Mouse (Mus musculus): ENCODE measurements around the gene Clp1. TPM values are rescaled to one million over a fixed set of nuclear protein-coding genes. Genes with fewer than 3 reads are reported as not detected.

Clp1 gene
- polyA plus RNA-seq (2012; rRNA removed) = 16.4 and 19.7 TPM in 2 replicates

DNA sequence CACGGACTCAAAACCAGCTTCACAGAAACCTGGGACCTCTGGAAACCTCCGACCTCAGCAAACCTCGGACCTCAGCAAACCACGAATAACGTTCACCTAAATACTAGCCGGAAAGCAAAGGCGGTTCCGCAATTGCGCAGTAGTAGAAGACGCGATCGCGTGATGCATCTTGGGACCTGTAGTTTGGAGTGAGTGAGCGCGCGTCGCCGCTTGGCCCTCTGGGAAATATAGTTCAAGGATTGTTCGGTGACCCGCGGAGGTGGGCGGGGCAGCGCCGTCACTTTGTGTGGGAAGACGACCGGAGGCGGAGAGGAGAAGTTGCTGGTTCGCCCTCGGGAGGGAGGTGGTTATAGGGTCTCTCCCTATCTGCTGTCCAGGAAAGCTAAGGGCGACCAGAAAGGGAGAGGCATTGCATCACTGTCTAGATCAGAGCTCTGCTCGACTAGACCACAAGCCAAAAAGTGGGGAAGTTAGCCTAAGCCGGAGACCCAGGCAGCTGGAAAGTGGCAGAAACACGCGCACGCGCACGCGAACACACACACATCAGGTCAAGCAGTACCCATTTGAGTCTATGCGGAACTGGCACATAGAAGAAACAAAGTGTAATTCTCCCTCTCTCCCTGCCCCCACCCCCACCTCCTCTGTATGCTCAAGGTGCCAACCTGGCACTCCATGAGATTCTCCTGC is at the start of gene Clp1:
Gene Clp1 (minus strand): TSS at position 179 of the 687 bp plus-strand sequence.

DNA sequence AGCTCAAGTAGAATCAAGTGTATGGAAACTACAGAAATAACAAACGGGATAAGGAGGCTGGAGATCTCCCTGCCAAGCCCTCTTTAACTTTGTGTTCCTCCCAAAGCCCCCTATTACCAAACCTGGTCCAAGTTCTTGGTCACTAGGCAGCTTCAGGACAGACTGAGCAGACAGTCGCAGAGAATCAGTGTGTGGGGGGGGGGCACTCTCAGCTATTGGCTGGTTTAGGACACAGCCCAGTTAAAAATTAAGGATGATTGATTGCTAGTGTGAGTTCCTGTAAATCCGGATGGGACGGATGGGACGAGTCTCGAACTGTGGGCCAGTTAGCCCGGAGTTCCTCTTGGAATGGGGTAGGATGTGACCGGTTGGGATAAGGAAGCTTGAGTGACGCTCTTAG is 48.1 kb upstream of the Clp1 start, which contains the start of gene Serping1:
Gene Serping1 (minus strand): TSS at position 204 of the 400 bp plus-strand sequence.

DNA sequence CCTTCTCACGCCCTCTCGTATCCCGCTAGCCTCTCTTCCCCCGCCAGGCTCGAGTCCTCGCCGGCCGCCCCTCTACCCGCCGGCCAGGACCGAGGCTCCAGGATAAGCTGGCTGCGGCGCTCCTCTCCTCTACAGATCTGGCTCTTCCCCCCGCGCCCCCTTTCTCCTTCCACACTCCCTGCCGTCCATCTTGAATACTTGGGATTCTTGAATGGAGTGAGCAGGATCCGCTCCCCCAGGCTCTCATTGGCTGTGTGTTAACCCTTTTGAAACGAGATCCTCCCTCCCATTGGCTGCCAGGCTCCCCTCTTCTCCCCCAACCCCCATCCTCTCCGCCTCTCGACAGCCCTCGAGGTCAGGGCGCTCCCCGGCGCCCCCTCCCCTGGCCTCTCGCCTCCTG is 16.4 kb upstream of the Clp1 start, which contains the start of gene Gm19426:
Gene Gm19426 (minus strand): TSS at position 95 of the 400 bp plus-strand sequence.

DNA sequence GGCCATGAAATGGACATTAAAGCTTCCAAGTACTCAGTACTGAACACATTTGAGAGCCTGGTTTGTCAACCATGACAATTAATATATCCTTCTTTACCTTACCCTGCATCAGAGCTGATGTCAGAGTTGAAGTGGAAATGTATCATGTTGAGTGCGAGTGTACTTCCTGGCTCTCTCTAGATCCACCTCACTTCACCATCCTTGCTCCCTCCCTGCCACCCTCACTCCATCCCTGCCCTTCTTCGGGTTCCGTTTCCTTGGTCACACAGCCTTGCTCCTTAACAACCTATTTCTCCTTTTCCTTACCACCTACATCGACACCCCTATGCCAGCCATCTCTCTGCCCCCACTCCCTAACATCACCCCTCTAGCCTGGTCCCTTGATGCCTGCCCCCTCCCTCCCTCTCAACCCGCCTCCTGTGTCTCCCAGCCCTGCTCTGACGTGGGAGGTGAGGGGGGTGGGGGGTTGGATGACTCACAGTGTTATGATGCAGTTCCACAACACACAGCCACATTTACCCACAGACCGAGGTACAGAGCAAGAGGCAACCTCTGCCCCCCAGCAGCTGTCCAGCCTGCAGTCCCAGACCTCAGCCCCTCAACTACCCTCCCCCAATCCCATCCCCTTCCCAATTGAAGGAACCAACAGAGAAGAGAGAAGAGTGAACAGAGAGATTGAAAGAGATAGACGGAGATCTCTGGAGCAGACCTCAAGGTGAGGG is 6.6 kb upstream of the Clp1 start, which contains the start of gene Ypel4:
Gene Ypel4 (plus strand): TSS at position 480 of the 722 bp plus-strand sequence.

DNA sequence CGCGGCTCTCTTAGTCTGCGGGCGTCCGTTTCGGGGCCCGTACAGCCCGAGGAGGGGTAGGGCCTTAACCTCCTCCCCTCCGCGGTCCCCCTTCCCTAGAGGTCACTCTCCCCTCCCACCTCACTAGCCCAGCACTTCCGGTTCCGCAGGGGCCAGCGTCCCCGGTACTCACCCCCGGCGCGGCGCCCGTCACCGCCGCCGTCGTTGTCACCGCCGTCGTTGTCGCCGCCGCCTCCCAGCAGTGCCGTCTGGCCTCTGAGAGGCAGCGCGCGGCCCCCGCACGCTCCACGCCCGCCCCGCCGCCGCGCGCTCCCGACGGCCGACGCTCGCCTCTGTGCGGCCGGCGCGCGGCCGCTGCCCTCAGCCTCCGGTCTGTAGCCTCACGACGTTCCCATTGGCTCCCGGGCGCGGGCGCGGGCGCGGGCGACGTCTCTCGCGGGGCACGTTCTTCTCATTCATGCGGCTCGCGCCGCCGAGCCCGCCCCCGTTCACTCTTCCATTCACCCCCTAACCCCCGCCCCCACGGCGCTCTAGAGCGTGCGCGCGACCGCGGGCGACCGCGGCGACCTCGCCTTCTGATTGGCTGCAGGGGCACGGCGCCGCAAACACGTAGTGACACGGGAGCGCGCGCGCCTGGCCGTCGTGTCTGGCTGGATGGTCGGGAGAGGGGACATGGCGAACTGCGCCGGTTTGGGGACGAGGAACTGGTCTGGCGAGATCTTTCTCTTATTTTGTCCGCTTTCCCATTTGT is 12.2 kb downstream of the Clp1 start, which contains the start of gene Zdhhc5:
Gene Zdhhc5 (minus strand): TSS at position 370 of the 751 bp plus-strand sequence.

DNA sequence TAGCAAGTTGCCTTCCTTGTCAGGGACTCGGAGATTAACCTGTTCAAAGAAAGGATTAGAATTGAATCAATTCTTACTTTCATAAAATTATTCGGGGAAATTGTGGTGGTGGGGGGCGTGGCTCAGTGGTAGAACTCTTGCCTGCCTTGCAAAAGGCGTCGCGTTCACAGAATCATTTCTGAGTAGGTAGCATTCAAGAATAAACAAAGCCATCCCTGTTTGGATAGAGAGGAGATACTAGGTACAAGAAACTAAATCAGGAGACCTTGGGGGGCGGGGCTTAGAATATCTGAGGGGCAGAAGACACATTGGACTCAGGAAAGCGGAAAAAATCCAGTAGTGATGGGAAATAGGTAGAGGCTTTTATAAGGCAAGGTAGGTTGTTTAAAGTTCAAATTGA is 48.1 kb downstream of the Clp1 start, which contains the start of gene Tmx2:
Gene Tmx2 (minus strand): TSS at position 125 of the 400 bp plus-strand sequence.

DNA sequence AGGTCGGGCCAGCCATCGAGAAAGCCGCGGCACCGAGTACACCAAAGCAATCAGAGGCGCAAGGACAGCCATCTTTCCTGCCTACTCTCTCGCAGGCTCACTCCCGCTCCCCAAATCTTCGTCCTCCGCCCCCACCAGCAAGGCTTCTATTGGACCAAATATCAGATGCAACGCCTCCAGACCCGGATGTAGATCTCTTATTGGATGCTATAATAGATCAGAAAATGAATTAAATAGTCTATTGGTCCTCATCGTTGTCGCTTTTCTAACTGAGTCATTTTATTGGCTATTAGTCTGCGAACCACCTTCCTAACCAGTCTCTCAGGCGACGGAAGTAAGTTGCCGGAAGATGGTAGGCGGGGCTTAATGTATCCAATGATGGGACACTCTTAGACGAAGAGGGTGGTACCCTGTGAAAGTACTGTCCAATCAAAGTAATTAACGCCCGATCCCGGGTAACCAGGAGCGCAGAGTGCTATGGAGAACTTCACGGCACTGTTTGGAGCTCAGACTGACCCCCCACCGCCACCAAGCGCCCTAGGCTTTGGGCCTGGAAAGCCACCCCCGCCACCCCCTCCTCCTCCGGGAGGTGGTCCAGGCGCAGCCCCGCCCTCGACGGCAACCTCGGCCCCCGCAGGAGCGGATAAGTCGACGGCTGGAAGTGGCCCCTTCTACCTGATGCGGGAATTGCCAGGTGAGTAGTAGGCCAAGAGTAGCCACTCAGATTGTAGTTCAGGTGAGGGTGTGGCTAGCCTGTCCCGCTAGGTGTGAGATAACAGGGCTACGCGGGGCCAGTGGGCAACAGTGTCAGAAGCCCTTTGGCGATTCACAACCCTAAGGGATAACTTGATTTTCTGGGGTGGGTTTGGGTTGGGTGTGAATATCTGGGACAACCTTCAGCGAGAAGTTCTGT is 48.9 kb downstream of the Clp1 start, which contains the start of the genes Gm28635 and Med19:
Gene Gm28635 (minus strand): TSS at position 74 of the 913 bp plus-strand sequence.
Gene Med19 (plus strand): TSS at position 435 of the 913 bp plus-strand sequence.

Other genes starting within 250 kb of the Clp1 start
- gene Ctnnd1, start 76.6 kb downstream of the Clp1 start, polyA plus RNA-seq (2012; rRNA removed) = 21.0 and 23.7 TPM in 2 replicates
- gene Btbd18, start 68.3 kb downstream of the Clp1 start, polyA plus RNA-seq (2012; rRNA removed) = 0.01 and 0.02 TPM in 2 replicates
- 51.1 and 54.1 TPM in 2 replicates for gene Selenoh, start 56.6 kb downstream of the Clp1 start, polyA plus RNA-seq (2012; rRNA removed)
- gene Gm28635, start 49.3 kb downstream of the Clp1 start, polyA plus RNA-seq (2012; rRNA removed) = not detected in 2 replicates
- 8.1 and 8.5 TPM in 2 replicates for gene Med19, start 48.9 kb downstream of the Clp1 start, polyA plus RNA-seq (2012; rRNA removed)
- 27.7 and 33.4 TPM in 2 replicates for gene Tmx2, start 48.2 kb downstream of the Clp1 start, polyA plus RNA-seq (2012; rRNA removed)
- gene Zdhhc5, start 12.2 kb downstream of the Clp1 start, polyA plus RNA-seq (2012; rRNA removed) = 15.4 and 16.1 TPM in 2 replicates
- gene Ypel4, start 6.7 kb upstream of the Clp1 start, polyA plus RNA-seq (2012; rRNA removed) = 69.8 and 81.8 TPM in 2 replicates
- 1.7 and 1.9 TPM in 2 replicates for gene Gm19426, start 16.3 kb upstream of the Clp1 start, polyA plus RNA-seq (2012; rRNA removed)
- 247 and 273 TPM in 2 replicates for gene Serping1, start 48.1 kb upstream of the Clp1 start, polyA plus RNA-seq (2012; rRNA removed)
- 294 and 350 TPM in 2 replicates for gene Ube2l6, start 71.5 kb upstream of the Clp1 start, polyA plus RNA-seq (2012; rRNA removed)
- 0.08 and 0.12 TPM in 2 replicates for gene Smtnl1, start 95.3 kb upstream of the Clp1 start, polyA plus RNA-seq (2012; rRNA removed)
- gene Timm10, start 99.6 kb upstream of the Clp1 start, polyA plus RNA-seq (2012; rRNA removed) = 39.7 and 45.9 TPM in 2 replicates
- gene Slc43a1, start 111.5 kb upstream of the Clp1 start, polyA plus RNA-seq (2012; rRNA removed) = 79.7 and 85.8 TPM in 2 replicates
- gene Rtn4rl2, start 159.4 kb upstream of the Clp1 start, polyA plus RNA-seq (2012; rRNA removed) = 0.08 and 0.09 TPM in 2 replicates
- gene Slc43a3, start 209.2 kb upstream of the Clp1 start, polyA plus RNA-seq (2012; rRNA removed) = 86.0 and 88.1 TPM in 2 replicates

Data from liver, embryonic 18 days (tissue).